Mouse (Mus musculus): ENCODE measurements at regions not wholly inside any gene's neighbourhood (a gene's known extent, or its start where the extent isn't known, plus 50 kb on each side); places are given as distances from the start of the nearest gene placed in this dataset.
"Not testable (repeated sequence)": the region's sequence is repeated elsewhere in the genome, so short reads cannot be mapped to it uniquely, and the experiment has no call there.

DNA sequence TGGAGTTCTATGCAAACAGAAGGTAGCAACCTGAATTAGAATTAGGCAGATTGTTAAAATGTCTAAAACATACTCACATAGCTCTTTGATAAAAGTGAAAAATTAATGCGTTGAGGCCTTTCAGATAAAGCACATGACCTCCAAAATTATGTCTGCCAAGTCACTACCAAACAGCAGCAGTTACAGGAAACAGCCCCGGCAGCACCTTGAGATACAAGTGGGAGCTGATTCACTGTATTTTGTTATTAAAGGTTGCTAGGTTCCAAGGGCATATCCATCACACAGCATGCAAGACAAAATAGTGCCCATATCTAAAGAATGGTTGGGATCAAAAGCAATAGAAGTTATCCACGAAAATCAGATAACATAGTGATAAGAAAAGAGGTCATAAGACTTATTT lies 248.3 kb downstream of the Pros1 start:
- DNase-seq (ENCODE audit: extremely low spot score in 1 of 2, low spot score in 1 of 2), result no peak

DNA sequence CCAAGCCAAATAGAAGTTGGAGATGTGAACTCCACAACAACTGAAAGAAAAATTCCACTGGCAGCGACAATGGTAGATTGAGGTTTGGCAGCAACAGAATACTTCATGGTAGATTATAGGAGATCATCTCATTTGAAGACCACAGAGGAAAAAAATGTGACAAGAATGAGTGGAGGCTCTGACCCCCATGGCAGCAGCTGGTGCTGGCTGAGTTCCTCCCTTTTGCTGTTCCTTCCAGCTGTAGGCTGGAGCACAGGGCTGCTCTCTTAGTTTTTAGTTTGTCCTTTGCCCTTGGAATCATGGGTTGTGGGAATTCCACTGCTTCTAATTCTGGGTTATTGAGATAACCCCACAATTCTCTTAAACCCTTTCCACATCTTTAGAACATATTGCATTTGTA lies 248.8 kb downstream of the Pros1 start:
- DNase-seq (ENCODE audit: extremely low spot score in 1 of 2, low spot score in 1 of 2), result no peak

DNA sequence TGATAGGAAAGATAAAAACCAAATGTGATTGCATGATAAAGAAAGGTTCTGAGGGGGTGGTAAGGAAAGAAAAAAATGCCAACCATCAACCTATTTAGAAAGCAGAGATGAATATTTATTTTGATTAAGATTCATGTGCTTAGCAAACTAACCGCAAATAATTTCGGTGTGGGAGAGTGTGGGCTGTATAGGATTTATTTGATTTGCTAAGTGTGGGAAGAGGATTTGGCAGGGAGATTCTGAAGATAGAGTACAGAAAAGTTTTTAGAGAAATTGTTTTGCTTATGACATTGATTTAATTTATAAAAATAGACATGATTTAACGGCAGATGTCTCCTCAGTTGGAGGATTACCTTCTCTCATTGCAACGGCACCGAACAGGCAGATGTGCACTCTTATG lies 250.3 kb downstream of the Pros1 start:
- no peak for DNase-seq (ENCODE audit: extremely low spot score in 1 of 2, low spot score in 1 of 2)

DNA sequence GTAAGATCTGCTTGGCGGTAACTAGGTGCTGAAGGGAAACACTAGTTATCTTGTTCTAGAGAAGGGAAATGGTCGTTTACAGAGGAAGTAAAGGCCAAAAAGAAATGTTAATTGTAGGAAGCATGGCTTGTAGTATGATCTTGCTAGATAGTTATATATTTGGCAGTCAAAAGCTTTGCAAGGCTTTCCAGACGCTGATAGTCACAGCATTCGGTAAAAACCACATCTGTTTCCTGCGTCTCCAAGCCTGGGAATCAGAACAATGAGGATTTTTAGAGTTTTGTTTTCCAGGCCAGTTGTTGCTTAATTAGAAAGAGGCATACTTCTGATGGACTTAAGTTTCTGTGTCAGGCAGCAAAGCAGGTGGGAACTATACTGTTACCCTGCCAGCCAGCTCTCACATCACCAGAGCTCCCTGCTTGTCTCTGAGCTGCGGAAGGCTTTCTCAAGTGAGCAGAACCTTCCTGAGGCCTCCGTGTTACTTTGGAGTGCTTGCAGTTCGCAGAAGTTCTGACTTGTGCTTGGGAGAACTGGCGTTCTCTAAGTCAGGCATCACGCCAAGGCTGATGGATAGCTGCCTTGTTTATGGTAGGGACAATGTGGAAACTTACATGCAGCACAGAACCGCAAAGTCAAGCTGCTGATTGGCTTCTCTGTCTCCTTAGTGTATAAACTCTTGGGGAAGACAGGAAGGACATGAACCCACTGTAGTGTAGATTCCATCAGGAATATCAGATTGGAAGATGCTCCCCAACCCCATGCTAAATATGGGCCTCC lies 251.0 kb downstream of the Pros1 start:
- DNase-seq (ENCODE audit: extremely low spot score in 1 of 2, low spot score in 1 of 2), result no peak

DNA sequence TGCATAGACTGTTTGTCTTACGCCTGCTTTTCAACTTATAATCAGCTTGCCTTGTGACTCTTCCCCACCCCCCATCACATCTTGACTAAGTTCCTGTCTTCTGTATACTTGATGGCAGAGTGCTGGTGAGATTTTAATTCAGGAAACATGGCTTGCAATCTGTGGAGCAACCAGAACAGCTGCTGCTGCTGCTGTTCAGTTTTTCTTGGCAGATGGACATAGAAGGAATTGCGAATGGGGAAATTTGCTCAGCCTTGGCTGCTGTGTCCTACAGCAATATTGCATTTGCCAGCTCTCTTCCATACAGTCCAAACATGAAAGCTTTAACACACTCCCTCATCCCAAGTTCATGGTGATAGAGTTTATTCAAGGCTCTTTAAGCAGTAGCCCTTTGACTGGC lies 262.3 kb downstream of the Pros1 start:
- DNase-seq (ENCODE audit: extremely low spot score in 1 of 2, low spot score in 1 of 2), result peak; percentile 18 to 19

DNA sequence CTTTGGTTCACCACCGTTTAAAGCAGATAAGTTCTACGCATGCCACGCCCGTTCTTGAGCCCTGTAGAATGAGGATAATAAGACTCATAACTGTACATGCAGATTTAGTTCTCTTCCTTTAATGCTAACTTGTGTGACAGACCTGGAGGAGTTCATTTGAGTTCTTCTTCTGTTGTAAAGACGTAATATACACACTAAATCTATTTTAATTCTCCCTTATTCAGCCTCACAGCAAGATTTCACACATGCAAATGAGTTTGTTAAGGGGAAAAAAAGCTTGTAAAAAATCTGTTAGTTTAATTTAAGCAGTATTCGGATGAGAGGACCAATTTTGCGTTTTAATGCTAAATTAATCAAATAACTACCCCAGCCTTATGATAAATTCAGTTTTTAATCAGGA lies 264.6 kb downstream of the Pros1 start:
- DNase-seq (ENCODE audit: extremely low spot score in 1 of 2, low spot score in 1 of 2), result no peak

DNA sequence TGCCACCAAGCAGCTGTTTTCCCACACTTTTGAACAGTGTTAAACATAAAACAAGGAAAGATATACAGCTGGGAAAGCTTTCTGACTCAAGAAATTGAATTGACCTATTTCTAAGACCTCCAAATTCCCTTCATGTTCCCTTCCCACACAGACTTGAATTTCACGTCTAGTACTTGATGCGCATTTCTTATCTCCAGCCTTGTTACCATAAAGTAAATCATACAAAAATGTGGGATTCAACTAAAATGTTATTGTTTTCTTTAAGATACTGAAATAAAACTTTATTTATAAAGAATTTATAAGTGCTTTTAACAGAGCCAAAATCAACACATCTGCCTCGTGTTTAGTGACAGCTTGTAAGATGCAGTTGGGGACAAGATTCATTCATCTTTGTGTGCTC lies 289.7 kb downstream of the Pros1 start:
- no peak for DNase-seq (ENCODE audit: extremely low spot score in 1 of 2, low spot score in 1 of 2)

DNA sequence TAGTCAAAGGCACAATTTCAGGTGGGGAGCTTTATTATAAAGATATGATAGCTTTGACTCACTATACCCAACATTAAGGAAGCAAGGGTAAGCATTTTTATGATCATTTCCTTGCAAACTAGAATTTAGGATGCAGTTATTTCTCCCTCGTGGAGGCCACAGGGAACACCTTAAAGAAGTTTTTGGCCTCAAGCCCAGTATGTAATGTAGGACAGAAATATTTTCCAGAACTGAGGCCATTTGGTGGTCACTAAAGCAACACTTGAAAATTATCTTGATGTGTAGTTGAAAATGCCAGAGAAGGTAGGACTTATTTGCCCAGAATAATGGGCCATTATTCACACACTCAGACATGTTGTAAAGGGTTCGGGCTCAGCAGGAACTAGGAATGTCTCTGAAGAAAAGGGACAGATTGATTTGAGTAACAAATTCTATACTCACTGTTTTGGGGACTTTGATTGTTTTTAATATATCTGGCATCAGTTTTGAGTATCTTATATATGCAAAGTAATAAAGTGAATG lies 301.3 kb downstream of the Pros1 start:
- DNase-seq (ENCODE audit: extremely low spot score in 1 of 2, low spot score in 1 of 2), result no peak

DNA sequence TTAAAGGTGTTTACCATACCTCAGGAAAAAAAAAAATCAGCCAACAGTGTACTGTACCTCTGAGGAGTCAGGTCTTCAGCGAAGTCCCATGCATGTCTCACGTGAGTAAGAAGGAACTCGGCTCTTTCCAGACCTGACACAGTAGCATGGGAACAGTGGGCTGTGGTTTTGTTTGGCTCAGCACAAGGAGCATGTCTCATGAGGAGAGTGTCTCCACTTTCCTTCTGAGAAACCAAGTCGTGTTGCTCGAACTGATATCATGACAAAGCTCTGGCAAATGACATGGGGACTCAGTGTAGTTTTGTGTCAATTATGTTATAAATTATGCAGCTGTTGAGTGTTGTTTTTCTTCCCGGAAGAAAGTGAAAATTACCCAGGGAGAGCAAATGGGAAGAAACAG lies 316.0 kb downstream of the Pros1 start:
- DNase-seq (ENCODE audit: extremely low spot score in 1 of 2, low spot score in 1 of 2), result no peak

DNA sequence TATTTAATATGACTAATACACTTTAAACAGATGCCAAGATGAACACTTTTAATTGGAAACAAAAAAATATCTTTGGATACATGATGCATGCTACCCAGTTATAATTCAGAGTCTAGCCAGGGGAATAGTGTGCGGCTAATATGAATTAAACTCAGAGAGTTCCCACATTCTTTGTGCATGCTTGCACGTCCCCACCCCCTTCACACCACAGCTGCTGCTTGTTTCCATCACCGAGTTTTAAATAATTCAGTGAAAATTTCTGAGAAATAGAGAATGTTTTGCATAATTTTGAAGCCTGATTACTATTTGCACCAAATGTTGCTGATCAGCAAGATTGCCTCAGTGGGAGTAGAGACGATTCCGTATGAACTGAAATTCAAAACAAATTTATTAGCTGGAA lies 325.1 kb downstream of the Pros1 start:
- peak in 1 of 2 experiments; percentile 43 for DNase-seq (ENCODE audit: extremely low spot score in 1 of 2, low spot score in 1 of 2)

DNA sequence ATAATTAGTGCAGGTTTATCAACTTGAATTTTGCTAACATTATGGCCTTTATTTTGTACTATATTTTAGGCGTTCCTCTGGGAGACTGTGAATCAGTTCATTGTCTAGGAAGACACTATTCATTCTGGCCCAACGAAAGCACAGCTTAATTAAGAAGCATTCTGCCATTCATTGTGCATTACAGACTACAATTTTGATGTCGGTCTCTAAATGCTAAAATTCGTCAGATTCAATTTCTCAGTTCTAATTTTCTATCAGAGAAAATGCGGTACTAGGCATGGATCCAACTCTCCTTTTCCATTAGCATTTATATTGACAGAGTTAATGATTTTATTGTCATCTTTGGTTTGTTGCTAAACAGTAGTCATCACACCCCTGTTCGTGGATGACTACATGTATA lies 337.1 kb downstream of the Pros1 start:
- DNase-seq (ENCODE audit: extremely low spot score in 1 of 2, low spot score in 1 of 2), result no peak

DNA sequence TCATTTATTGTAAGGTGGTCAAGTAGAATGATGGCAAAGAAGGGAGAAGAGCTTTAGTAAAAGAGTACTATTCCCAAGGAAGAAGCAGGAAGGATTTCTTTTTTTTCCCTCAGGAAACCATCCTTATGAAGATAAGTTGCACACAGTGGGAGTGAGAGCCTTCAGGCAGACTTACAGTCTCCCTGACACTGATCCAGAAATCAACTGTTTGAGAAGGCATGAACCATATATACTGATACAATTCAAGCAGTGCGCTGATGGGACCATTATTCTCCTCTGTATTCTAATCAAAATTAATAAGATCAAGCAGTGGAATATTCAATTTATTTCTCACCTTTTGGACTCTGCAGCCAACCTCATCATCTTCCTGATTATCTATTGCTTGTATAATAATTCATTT lies 337.5 kb downstream of the Pros1 start:
- no peak for DNase-seq (ENCODE audit: extremely low spot score in 1 of 2, low spot score in 1 of 2)

DNA sequence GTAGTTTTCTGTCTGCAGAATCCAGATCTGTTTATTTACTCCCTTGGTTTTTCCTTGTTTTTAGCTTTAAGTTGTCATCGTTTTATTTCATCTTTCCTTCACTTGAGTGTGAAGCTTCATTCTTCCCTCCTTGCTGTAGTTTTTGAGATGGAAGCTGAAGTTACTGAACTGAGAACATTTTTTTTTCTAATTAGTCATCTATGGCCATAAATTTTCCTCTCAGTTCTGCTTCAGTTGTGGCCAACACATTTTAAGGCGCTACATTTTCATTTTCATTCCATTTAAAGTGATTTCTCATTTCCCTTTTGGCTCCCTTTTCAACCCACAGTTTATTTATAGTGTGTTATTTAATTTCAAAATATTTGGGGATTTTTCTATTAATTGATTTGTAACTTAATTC lies 340.5 kb downstream of the Pros1 start:
- DNase-seq (ENCODE audit: extremely low spot score in 1 of 2, low spot score in 1 of 2), result no peak

DNA sequence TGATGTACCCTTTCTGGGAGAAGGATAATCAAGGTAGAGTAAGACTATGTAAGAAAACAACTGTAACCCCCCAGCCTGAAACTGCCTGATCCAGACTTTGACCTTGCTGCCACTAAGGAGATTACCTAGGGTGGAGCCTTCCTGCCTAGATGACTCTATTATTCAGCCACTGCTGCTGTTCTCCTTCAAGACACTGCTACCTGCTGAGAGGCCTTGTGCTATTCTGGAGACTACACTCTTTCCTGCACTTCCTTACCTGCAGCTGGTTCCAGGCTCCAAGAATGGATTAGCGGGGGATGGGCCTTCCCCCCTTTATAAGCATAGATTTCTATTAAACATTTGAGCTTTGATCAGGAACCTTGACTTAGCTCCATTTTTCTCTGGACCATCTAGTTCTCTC lies 359.4 kb downstream of the Pros1 start:
- not testable (repeated sequence) for DNase-seq (ENCODE audit: extremely low spot score in 1 of 2, low spot score in 1 of 2)

DNA sequence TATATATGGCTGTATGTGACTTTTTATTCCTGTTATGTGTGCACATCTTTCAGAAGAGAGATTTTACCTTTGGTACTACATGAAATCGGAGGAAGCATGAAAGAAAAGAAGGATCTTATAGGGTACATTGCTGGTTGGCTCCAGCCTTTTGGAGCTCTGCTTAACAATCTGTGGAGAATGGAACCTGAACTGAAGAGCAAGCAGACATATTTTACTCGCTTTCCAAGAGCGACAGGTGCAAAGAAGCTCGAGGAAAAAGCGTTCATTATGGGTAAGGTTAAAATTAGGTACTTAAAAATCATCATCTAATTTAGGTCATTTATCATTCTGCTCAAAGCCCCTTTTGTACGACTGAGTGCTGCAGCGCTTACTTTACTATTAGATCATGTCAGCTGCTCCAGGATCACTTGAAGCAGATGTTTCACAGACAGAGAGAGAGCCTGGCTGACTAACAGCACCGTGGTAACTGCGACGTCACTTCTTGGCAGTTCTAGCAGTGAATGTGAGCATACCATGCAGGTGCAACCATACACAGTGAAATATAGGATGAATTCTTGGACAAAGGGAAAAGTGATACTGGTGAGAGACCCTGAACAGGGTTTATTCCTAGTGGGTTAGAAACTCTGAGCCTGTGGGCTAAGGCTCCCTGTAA lies 366.2 kb downstream of the Pros1 start:
- no peak for DNase-seq (ENCODE audit: extremely low spot score in 1 of 2, low spot score in 1 of 2)

DNA sequence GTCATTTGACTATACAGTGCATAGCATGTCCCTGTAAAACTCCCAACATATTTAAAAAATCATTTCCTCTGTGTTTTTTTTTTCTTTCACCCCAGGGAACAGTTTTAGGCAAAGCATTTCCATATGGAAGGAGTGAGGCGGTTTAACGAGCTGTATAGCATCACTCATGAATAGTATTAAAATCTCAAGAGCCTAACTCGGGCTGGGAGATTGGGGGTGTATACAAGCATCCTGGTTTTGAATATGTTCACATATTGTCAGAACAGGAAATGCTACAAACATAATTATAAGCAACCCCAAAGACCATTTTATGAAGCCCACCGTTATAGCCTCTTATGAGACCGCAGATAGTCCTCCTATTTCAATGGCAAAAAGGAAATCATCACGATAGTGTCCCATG lies 370.5 kb downstream of the Pros1 start:
- no peak for DNase-seq (ENCODE audit: extremely low spot score in 1 of 2, low spot score in 1 of 2)

DNA sequence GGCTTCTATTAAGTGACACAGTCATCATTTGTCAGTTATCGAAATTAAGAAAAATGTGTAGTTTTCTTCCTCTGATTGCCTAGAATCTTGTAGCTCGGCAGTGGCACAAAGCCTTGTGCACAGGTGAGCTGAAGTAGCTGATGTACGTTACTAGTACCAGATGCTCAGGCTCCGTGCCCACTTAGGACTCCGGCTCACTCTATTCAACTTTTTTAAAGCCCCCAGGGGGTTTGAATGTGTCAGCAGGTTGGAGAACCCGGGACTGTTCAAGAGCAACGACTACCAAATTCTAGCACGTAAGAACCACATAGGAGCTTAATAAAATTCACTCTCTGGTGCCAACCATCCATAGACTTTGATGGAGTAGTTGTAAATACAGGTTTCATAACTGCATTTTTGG lies 371.0 kb downstream of the Pros1 start:
- DNase-seq (ENCODE audit: extremely low spot score in 1 of 2, low spot score in 1 of 2), result no peak

DNA sequence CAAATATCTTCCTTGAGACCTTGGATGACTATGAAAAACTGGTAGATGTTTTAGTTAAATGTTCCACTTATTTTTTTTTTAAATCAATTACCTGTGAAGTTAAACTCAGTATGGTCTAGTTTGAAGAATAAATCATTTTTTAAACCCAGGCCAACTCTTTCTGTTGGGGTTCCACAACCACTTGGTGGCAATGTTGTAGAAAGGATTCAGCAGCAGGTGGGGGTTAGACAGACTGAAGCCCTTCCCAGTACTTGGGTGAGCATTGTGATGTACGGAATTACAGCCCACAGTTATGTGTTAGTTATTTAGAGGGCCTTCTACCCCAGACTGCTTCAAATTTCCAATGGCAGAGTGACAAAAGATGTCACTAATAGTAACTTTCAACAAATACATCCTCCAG lies 375.0 kb downstream of the Pros1 start:
- DNase-seq (ENCODE audit: extremely low spot score in 1 of 2, low spot score in 1 of 2), result no peak

DNA sequence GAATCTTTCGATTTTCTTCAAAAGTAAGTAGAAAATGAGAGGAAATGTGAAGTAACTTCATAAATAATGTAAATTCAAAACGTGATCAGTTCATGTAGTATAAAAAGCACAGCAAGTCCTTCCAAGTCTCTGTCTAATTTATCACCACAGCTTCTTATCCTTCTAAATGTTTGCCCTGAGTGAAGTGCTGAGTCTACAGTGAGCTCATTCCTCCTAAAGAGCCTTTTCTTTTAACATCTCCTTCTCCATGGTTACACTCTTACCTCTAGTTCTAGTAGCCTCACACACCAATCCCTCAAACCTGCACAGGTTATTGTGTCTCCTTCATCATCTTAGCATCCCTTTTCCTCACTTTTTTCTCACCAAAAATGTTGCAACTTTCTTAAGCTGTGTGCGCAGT lies 375.5 kb downstream of the Pros1 start:
- DNase-seq (ENCODE audit: extremely low spot score in 1 of 2, low spot score in 1 of 2), result no peak

DNA sequence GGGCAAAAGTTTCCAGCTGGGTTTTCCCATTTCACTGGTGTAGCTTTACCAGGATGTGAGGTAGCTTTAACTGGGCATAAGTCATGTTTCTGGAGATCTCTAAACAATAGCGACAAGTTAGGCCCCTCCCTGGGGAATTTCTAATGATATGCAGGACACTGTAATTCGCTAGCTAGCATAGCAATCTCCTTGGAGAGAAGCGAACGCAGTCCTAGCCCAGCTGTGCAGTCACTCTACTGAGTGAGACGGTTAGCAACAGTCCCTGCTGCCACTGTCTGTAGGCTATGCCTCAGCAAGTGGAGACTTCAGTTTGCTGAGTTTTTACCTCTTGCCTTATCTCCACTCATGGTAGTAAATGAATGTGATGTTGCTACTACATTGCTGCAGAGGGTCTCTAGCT lies 416.1 kb downstream of the Pros1 start:
- no peak for DNase-seq (ENCODE audit: extremely low spot score in 1 of 2, low spot score in 1 of 2)

DNA sequence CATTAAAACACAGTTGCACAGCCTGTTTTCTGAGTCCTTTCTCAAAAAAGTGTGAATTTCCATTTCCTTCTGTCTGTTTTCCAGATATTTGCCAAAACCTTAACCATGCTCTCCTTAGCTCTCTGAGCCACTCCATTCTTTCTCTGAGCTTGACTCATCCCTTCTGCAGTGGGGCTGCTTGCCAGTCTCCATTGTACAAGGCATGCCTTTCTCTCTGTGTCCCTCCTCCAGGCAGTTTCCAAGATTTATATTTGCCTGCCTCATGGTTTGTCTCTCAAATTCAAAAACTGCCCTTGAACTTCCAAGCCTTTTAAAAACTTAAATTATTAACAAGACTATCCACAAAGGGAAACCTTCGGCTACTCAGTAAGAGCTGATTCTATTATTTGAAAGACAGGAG lies 423.4 kb downstream of the Pros1 start:
- no peak for DNase-seq (ENCODE audit: extremely low spot score in 1 of 2, low spot score in 1 of 2)

DNA sequence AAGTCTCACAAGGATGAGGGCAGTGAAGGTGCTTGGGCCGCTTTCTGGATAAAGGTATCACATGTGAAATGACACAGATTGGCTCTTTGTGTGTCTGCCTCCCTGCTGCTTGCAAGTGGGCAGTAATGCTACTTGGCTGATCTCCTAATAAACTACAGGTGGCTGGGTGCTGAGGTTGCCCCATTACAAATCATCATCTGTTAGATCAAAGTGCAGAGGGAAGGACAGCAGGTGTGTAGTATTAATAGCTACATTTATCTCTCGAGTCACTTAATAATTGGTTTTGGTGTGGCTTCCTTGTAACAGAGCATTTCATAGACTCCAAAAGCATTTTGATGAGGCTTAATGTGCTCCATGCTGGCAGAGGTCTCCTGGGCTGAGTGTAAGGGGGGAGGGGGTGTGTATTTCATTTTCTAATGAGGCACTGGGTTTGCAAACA lies 424.2 kb downstream of the Pros1 start:
- no peak for DNase-seq (ENCODE audit: extremely low spot score in 1 of 2, low spot score in 1 of 2)
